Mouse (Mus musculus): ENCODE results near the gene Cxcr5.

DNA sequence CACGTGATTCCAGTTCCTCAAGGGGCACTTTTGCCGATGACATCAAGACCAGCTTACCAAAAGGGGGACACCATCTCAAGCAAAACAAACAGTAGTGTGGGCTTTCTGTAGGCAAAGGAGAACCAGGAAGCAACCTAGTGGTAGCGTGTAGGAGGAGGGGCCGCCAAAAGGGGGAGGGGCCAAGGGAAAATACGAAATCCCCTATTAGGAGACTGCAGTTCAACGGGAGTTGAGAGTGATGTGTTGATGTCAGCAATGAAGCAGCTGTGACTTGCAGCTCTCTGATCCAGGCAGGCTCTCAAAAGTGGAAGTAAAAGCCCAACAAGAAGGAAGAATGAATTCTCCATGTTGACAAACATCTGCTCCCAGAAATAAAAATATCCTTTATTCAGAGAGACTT, 17.7 kb upstream of the Cxcr5 start:
- TF ChIP-seq FLI1 (IDR thresholded peaks at IDR 0.05; ENCODE audit: low read length) (no peak), GATA1 (IDR thresholded peaks at IDR 0.05; ENCODE audit: borderline replicate concordance, low read length) (no peak)

All from megakaryocyte, embryonic 14.5 days (primary cell).